ENCODE assay signal across 23 mouse cellular contexts in the genomic region with DNA sequence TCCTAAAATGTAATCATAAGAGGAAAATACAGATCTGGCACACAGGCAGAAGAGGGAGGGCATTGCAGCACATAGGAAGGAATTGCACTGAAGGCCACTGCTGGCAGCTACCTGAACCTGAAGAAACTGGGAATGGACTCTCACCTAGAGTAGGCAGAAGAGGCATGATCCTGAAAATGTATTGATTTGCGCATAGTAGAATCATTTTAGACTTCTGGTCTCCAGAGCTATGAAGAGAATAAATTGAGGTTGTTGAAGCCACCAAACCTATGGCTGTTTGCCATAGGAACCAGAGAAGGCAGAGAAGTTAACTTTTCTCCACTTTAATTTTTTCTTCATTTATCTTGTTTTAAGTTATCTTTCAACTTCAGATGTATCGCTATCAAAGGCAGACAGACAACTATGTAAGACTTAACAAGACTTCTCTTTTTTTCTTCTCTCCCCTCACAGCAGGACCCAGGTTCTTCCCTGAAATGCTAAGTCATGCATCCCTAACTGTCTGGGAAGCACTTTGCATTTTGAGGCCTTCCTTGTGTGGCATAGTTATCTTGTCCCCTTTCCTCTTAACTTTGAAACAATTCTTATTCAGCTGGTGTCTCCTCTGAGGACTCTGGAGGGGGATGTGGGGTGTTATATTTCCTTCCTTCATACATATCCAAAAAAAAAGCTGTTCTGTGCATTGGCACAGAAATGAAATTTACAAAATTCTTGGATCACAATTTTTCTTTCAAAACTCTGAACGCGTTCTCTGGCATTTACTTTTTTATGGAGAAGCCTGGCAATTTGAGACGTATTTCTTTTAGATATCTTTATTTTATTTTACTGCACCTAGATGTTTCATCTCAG.
DNase-seq lines count a peak whose midpoint lies in the region; ATAC-seq and TF ChIP-seq lines count a peak whose summit lies in the region.
"Had no signal": no experiment of that assay in that cellular context is flagged by ENCODE, and none has a peak within 500 bp of the region (broad histone marks: within the 10 kb centered on the region; RNA-seq: fewer than 3 reads in every experiment).

No protein-coding gene starts in this region.

- H3K36me3 ChIP-seq in forebrain, embryonic 14.5 days (ENCODE audit: control insufficient read depth, insufficient read depth, low read length), result no peaks in the 10 kb centered on the region
- H3K36me3 ChIP-seq in forebrain, embryonic 11.5 days (ENCODE audit: control insufficient read depth, insufficient read depth, low read length), result no peaks in the 10 kb centered on the region
- no peaks in the 10 kb centered on the region for H3K36me3 ChIP-seq in liver, embryonic 14.5 days (replicated peaks; ENCODE audit: control insufficient read depth, insufficient read depth, low read depth)
- H3K36me3 ChIP-seq: embryonic facial prominence, embryonic 13.5 days; hindbrain, embryonic 12.5 days; kidney, embryonic 15.5 days; limb, embryonic 15.5 days; neural tube, embryonic 12.5 days had no signal

- 0 out of 2 replicates have a peak overlapping the region, but pooled peaks have one; percentile 39 for H3K27ac ChIP-seq in forebrain, embryonic 14.5 days (ENCODE audit: low read depth, low read length)
- no peak overlapping the region for H3K27ac ChIP-seq in forebrain, embryonic 11.5 days (ENCODE audit: low read depth, low read length)
- peak overlapping the region; percentile 47 for H3K27ac ChIP-seq in liver, embryonic 14.5 days
- H3K27ac ChIP-seq: embryonic facial prominence, embryonic 13.5 days; hindbrain, embryonic 12.5 days; kidney, embryonic 15.5 days; limb, embryonic 15.5 days; neural tube, embryonic 12.5 days; stomach, postnatal 0 days had no signal

- no peak overlapping the region for H3K4me3 ChIP-seq in forebrain, embryonic 14.5 days (ENCODE audit: low read depth, low read length)
- no peak overlapping the region for H3K4me3 ChIP-seq in forebrain, embryonic 11.5 days (ENCODE audit: low read depth, low read length)
- no peak overlapping the region for H3K4me3 ChIP-seq in liver, embryonic 14.5 days (ENCODE audit: insufficient read depth in 1 of 2, low read depth in 2 of 2, low read length in 2 of 2)
- H3K4me3 ChIP-seq: embryonic facial prominence, embryonic 13.5 days; hindbrain, embryonic 12.5 days; kidney, embryonic 15.5 days; limb, embryonic 15.5 days; neural tube, embryonic 12.5 days had no signal

- no peaks in the 10 kb centered on the region for H3K27me3 ChIP-seq in forebrain, embryonic 14.5 days (replicated peaks; ENCODE audit: control insufficient read depth, insufficient read depth, low read length)
- no peaks in the 10 kb centered on the region for H3K27me3 ChIP-seq in forebrain, embryonic 11.5 days (ENCODE audit: control insufficient read depth, insufficient read depth, low read length)
- H3K27me3 ChIP-seq in liver, embryonic 14.5 days (ENCODE audit: control insufficient read depth, insufficient read depth, low read length), result no peaks in the 10 kb centered on the region
- H3K27me3 ChIP-seq: embryonic facial prominence, embryonic 13.5 days; hindbrain, embryonic 12.5 days; kidney, embryonic 15.5 days; limb, embryonic 15.5 days; neural tube, embryonic 12.5 days had no signal

- DNase-seq in forebrain, embryonic 14.5 days (ENCODE audit: low spot score), result no peak
- DNase-seq in forebrain, embryonic 11.5 days (ENCODE audit: low spot score), result no peak
- DNase-seq in right cerebral cortex, adult 18-20 months, result peak; percentile 14
- no peak for DNase-seq in right cerebral cortex, postnatal 10 days (ENCODE audit: low spot score in 2 of 2)
- peak; percentile 44 to 51 (median 51) for DNase-seq in liver, embryonic 14.5 days (ENCODE audit: low read depth in 3 of 3, low spot score in 3 of 3)
- no peak for DNase-seq in embryo, embryonic 10.5 days (ENCODE audit: low spot score)
- no peak for DNase-seq in ovary, adult 18-20 months (ENCODE audit: low spot score)
- no peak for DNase-seq in cerebellum, adult 8-10 months
- DNase-seq: adrenal gland, postnatal 36 days; cerebellum, postnatal 36 days; gastrocnemius, postnatal 14 days; lung, postnatal 10 days; right cerebral cortex, postnatal 25 days; thymus, postnatal 25 days had no signal

- TF ChIP-seq EP300 in liver, embryonic 14.5 days (IDR thresholded peaks at IDR 0.05; ENCODE audit: low read depth), result peak; percentile 60

- no peak overlapping the region for H3K9ac ChIP-seq in forebrain, embryonic 14.5 days (ENCODE audit: low read length)
- H3K9ac ChIP-seq in forebrain, embryonic 11.5 days (ENCODE audit: low read length), result no peak overlapping the region
- peak overlapping the region; percentile 18; the same call in 1 of the 2 replicates for H3K9ac ChIP-seq in liver, embryonic 14.5 days (replicated peaks)
- H3K9ac ChIP-seq: embryonic facial prominence, embryonic 13.5 days; hindbrain, embryonic 12.5 days; kidney, embryonic 15.5 days; limb, embryonic 15.5 days; neural tube, embryonic 12.5 days had no signal

- WGBS in forebrain, embryonic 14.5 days, result 84% methylated on average over 5 of the region's 5 CpGs
- WGBS in forebrain, embryonic 11.5 days, result 84% methylated on average over 5 of the region's 5 CpGs
- WGBS in liver, embryonic 14.5 days (ENCODE audit: insufficient replicate concordance), result 60% methylated on average over 5 of the region's 5 CpGs

- no peaks in the 10 kb centered on the region for H3K4me1 ChIP-seq in forebrain, embryonic 14.5 days (ENCODE audit: control insufficient read depth, insufficient read depth, low read length)
- no peaks in the 10 kb centered on the region for H3K4me1 ChIP-seq in forebrain, embryonic 11.5 days (replicated peaks; ENCODE audit: control insufficient read depth, insufficient read depth, low read length)
- H3K4me1 ChIP-seq in liver, embryonic 14.5 days (replicated peaks; ENCODE audit: control insufficient read depth in 2 of 2, insufficient read depth in 2 of 2, low read length in 1 of 2), result peaks cover 30 to 34% of the 10 kb centered on the region in 2 experiments
- H3K4me1 ChIP-seq: embryonic facial prominence, embryonic 13.5 days; kidney, embryonic 15.5 days; limb, embryonic 15.5 days; neural tube, embryonic 12.5 days had no signal

- no peak for TF ChIP-seq CTCF in liver, embryonic 14.5 days (IDR thresholded peaks at IDR 0.05; ENCODE audit: low read depth)

- H3K9me3 ChIP-seq in forebrain, embryonic 14.5 days (replicated peaks; ENCODE audit: control insufficient read depth, low read length), result no peaks in the 10 kb centered on the region
- H3K9me3 ChIP-seq in forebrain, embryonic 11.5 days (ENCODE audit: control insufficient read depth, low read length), result no peaks in the 10 kb centered on the region
- H3K9me3 ChIP-seq in liver, embryonic 14.5 days (ENCODE audit: control insufficient read depth, low read length), result no peaks in the 10 kb centered on the region
- H3K9me3 ChIP-seq: embryonic facial prominence, embryonic 13.5 days; hindbrain, embryonic 12.5 days; kidney, embryonic 15.5 days; limb, embryonic 15.5 days; neural tube, embryonic 12.5 days had no signal

- H3K4me2 ChIP-seq in forebrain, embryonic 14.5 days (ENCODE audit: low read length), result no peak overlapping the region
- no peak overlapping the region for H3K4me2 ChIP-seq in forebrain, embryonic 11.5 days (ENCODE audit: low read depth, low read length, severe bottlenecking)
- peak overlapping the region; percentile 8; the same call in 1 of the 2 replicates for H3K4me2 ChIP-seq in liver, embryonic 14.5 days (ENCODE audit: low read depth)
- H3K4me2 ChIP-seq: embryonic facial prominence, embryonic 13.5 days; hindbrain, embryonic 12.5 days; kidney, embryonic 15.5 days; limb, embryonic 15.5 days; neural tube, embryonic 12.5 days had no signal

- no peak for ATAC-seq in forebrain, embryonic 14.5 days
- no peak for ATAC-seq in forebrain, embryonic 11.5 days (replicated peaks; ENCODE audit: low FRiP score)
- no peak; the same call in 1 of the 2 replicates for ATAC-seq in liver, embryonic 14.5 days (ENCODE audit: insufficient read depth)
- ATAC-seq: CD4-positive, CD25-positive, alpha-beta regulatory T cell, adult 4 months; inflammation-experienced regulatory T-cells, adult 6 months; Patski had no signal

Comparison
In these comparisons a context has a peak if more than half of its experiments do, and no peak if none do; other contexts are left out.
1. DNase-seq: peak in right cerebral cortex, adult 18-20 months (single experiment) and liver, embryonic 14.5 days (3 of 3); none in forebrain, embryonic 14.5 days (single experiment), forebrain, embryonic 11.5 days (single experiment), right cerebral cortex, postnatal 10 days (0 of 2), embryo, embryonic 10.5 days (single experiment), ovary, adult 18-20 months (single experiment) and cerebellum, adult 8-10 months (single experiment).